Mouse (Mus musculus): ENCODE results near the gene Rnpepl1. TPM values are rescaled to one million over a fixed set of nuclear protein-coding genes. Genes with fewer than 3 reads are reported as not detected.

Gene Rnpepl1
- polyA plus RNA-seq, 1 experiment from 2014 or later = 22.3 TPM

DNA sequence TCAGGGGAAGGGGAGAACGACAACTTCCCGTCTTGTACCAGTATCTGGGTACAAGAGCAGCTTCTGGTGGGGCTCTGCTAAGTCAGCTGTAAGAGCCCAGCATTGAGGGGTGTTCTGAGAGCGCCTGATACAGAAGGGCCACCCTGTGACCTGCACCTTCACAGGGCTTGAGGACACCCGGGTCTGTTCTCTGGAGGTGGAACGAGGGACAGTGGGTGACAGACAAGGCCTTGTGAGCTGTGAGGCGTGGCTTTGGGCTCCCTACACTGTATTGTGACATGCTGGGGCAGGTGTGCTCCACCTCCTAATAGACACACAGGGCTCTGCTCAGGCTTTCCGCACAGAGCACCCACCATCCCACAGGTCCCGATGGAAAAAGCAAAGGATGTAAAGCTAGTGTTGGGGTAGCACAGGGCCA is 1.1 kb downstream of the Rnpepl1 start:
- Histone ChIP-seq H3K27ac (ENCODE audit: low read depth, low read length) (no peak overlapping the region), H3K27me3 (ENCODE audit: control insufficient read depth, insufficient read depth, low read length) (no peaks in the 10 kb centered on the region), H3K9me3 (ENCODE audit: control insufficient read depth, low read length) (no peaks in the 10 kb centered on the region), H3K4me1 (ENCODE audit: control insufficient read depth, insufficient read depth, low read length) (peaks cover 28% of the 10 kb centered on the region), H3K36me3 (ENCODE audit: control insufficient read depth, insufficient read depth, low read length) (peaks cover 7% of the 10 kb centered on the region), H3K4me2 (ENCODE audit: low read depth) (peak overlapping the region; percentile 94), H3K9ac (ENCODE audit: low read length) (peak overlapping the region; percentile 87), H3K4me3 (ENCODE audit: low read depth, low read length) (peak overlapping the region; percentile 68)
- WGBS = 48% methylated on average over 8 of the region's 8 CpGs
- ATAC-seq (ENCODE audit: insufficient read depth, low FRiP score, low TSS enrichment) (no peak), DNase-seq (ENCODE audit: low spot score) (peak; percentile 31)

DNA sequence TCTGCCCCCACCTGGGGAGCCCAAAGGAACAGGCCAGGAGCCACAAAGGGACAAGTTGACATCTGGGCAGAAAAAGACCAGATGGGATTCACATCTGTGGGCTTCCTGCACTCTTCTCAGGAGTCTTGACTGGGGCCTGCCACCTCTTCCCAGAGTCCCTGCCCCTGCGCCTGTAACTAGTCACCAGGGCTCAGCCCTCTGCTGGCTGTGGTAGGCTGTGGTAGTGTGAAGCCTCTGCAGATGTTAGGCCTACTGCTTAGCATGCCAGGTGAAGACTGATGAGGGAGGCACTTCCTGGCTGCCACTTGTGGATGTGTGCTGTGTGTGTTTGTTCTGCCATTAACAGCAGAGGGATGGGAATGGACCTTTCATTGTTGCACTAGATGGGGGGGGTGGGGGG is 1.7 kb downstream of the Rnpepl1 start:
- DNase-seq (ENCODE audit: low spot score) (peak; percentile 32), ATAC-seq (ENCODE audit: insufficient read depth, low FRiP score, low TSS enrichment) (no peak)
- peak overlapping the region; percentile 68; the same call in 1 of the 2 replicates for H3K4me3 ChIP-seq (ENCODE audit: low read depth, low read length)
- peak overlapping the region; percentile 87 for H3K9ac ChIP-seq (ENCODE audit: low read length)
- H3K27ac ChIP-seq (ENCODE audit: low read depth, low read length) = no peak overlapping the region
- WGBS = 36% methylated on average over 1 of the region's 1 CpGs
- H3K36me3 ChIP-seq (ENCODE audit: control insufficient read depth, insufficient read depth, low read length) = peaks cover 13% of the 10 kb centered on the region
- H3K9me3 ChIP-seq (ENCODE audit: control insufficient read depth, low read length) = no peaks in the 10 kb centered on the region
- peaks cover 28% of the 10 kb centered on the region for H3K4me1 ChIP-seq (ENCODE audit: control insufficient read depth, insufficient read depth, low read length)
- no peaks in the 10 kb centered on the region for H3K27me3 ChIP-seq (ENCODE audit: control insufficient read depth, insufficient read depth, low read length)
- H3K4me2 ChIP-seq (ENCODE audit: low read depth) = peak overlapping the region; percentile 94

DNA sequence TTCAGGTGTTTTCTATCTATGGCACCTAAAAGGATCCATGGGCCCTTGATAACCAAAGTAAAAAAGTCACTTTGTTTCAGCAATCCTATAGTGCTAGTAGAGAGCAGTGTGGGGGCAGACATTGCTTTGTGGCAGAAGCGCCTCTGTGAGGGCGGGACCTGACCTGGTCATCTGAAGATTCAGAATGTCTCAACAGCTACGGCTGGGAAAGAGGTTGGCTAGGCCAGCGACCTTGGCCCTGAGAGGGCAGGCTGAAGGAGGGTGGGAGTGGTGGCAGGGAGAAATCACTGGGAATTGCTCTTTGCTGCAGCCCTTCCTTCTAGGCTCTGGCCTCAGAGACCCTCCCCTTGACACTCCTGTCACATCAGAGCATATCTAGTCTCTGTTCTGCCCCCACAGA is 3.7 kb downstream of the Rnpepl1 start:
- Histone ChIP-seq H3K4me1 (ENCODE audit: control insufficient read depth, insufficient read depth, low read length) (peaks cover 23% of the 10 kb centered on the region), H3K27ac (ENCODE audit: low read depth, low read length) (no peak overlapping the region), H3K4me3 (ENCODE audit: low read depth, low read length) (no peak overlapping the region), H3K27me3 (ENCODE audit: control insufficient read depth, insufficient read depth, low read length) (no peaks in the 10 kb centered on the region), H3K4me2 (ENCODE audit: low read depth) (no peak overlapping the region), H3K36me3 (ENCODE audit: control insufficient read depth, insufficient read depth, low read length) (peaks cover 24% of the 10 kb centered on the region), H3K9me3 (ENCODE audit: control insufficient read depth, low read length) (no peaks in the 10 kb centered on the region), H3K9ac (ENCODE audit: low read length) (no peak overlapping the region)
- no peak for DNase-seq (ENCODE audit: low spot score)
- ATAC-seq (ENCODE audit: insufficient read depth, low FRiP score, low TSS enrichment) = no peak
- WGBS = 83% methylated on average over 4 of the region's 4 CpGs

DNA sequence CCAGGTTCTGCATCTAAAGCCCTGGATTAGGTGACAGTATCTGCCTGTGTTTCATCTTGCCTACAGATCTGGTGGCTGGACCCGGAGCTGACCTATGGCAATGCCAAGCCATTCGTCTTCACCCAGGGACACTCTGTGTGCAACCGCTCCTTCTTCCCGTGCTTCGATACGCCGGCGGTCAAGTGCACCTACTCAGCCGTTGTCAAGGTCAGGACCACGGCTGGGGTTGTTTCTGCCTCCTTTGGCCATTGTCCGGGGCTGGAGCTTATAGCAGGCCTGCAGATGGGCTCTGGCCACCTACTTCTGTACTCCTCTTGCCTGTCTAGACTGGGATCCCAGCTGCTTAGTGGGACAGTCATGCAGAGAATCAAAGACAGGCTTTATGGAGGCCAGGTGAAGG is 4.4 kb downstream of the Rnpepl1 start:
- no peaks in the 10 kb centered on the region for H3K27me3 ChIP-seq (ENCODE audit: control insufficient read depth, insufficient read depth, low read length)
- H3K4me2 ChIP-seq (ENCODE audit: low read depth) = no peak overlapping the region
- DNase-seq (ENCODE audit: low spot score) (no peak), ATAC-seq (ENCODE audit: insufficient read depth, low FRiP score, low TSS enrichment) (no peak)
- H3K27ac ChIP-seq (ENCODE audit: low read depth, low read length) = no peak overlapping the region
- peaks cover 28% of the 10 kb centered on the region for H3K36me3 ChIP-seq (ENCODE audit: control insufficient read depth, insufficient read depth, low read length)
- WGBS = 93% methylated on average over 11 of the region's 11 CpGs
- H3K9me3 ChIP-seq (ENCODE audit: control insufficient read depth, low read length) = no peaks in the 10 kb centered on the region
- no peak overlapping the region for H3K9ac ChIP-seq (ENCODE audit: low read length)
- H3K4me1 ChIP-seq (ENCODE audit: control insufficient read depth, insufficient read depth, low read length) = peaks cover 20% of the 10 kb centered on the region
- no peak overlapping the region for H3K4me3 ChIP-seq (ENCODE audit: low read depth, low read length)

DNA sequence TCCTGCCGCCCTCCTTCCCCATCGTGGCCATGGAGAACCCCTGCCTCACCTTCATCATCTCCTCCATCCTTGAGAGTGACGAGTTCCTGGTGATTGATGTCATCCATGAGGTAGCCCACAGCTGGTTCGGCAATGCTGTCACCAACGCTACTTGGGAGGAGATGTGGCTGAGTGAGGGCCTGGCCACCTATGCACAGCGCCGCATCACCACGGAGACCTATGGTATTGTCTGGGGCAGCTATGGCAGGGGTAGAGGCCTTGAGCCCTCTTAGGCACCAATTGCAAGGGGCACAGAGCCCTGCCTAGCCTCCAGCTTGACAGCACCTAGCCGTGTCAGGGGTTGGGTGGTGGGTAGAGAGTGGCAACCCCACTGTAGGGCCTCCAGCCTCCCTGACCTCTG is 6.1 kb downstream of the Rnpepl1 start:
- peaks cover 28% of the 10 kb centered on the region for H3K36me3 ChIP-seq (ENCODE audit: control insufficient read depth, insufficient read depth, low read length)
- ATAC-seq (ENCODE audit: insufficient read depth, low FRiP score, low TSS enrichment) = no peak

DNA sequence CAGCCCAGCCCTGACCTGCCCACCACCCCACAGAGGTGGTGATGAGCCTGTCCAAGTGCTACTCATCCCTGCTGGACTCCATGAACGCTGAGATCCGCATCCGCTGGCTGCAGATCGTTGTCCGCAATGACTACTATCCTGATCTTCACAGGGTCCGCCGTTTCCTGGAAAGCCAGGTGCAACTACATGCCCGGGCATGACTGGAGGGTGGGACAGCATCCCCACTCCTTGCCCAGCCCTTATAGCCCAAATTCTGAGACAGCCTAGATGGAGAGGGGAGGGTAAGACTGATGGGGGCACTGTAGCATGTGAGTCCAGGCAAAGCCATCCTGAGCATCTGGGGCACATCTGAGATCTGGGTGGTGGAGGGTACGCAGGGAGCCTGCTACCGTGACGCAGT is 8.6 kb downstream of the Rnpepl1 start:
- H3K9ac ChIP-seq (ENCODE audit: low read length) = no peak overlapping the region
- no peak overlapping the region for H3K4me3 ChIP-seq (ENCODE audit: low read depth, low read length)
- H3K27me3 ChIP-seq (ENCODE audit: control insufficient read depth, insufficient read depth, low read length) = no peaks in the 10 kb centered on the region
- H3K9me3 ChIP-seq (ENCODE audit: control insufficient read depth, low read length) = no peaks in the 10 kb centered on the region
- no peak overlapping the region for H3K27ac ChIP-seq (ENCODE audit: low read depth, low read length)
- H3K36me3 ChIP-seq (ENCODE audit: control insufficient read depth, insufficient read depth, low read length) = peaks cover 28% of the 10 kb centered on the region
- no peaks in the 10 kb centered on the region for H3K4me1 ChIP-seq (ENCODE audit: control insufficient read depth, insufficient read depth, low read length)
- WGBS = 97% methylated on average over 11 of the region's 11 CpGs
- H3K4me2 ChIP-seq (ENCODE audit: low read depth) = no peak overlapping the region
- ATAC-seq (ENCODE audit: insufficient read depth, low FRiP score, low TSS enrichment) (no peak), DNase-seq (ENCODE audit: low spot score) (no peak)

More for the DNA sequence above, 6.1 kb downstream of the Rnpepl1 start:
- H3K27me3 ChIP-seq (ENCODE audit: control insufficient read depth, insufficient read depth, low read length) = no peaks in the 10 kb centered on the region
- no peak overlapping the region for H3K27ac ChIP-seq (ENCODE audit: low read depth, low read length)
- peaks cover 13% of the 10 kb centered on the region for H3K4me1 ChIP-seq (ENCODE audit: control insufficient read depth, insufficient read depth, low read length)
- DNase-seq (ENCODE audit: low spot score) = no peak
- no peak overlapping the region for H3K4me3 ChIP-seq (ENCODE audit: low read depth, low read length)
- no peaks in the 10 kb centered on the region for H3K9me3 ChIP-seq (ENCODE audit: control insufficient read depth, low read length)
- no peak overlapping the region for H3K4me2 ChIP-seq (ENCODE audit: low read depth)
- no peak overlapping the region for H3K9ac ChIP-seq (ENCODE audit: low read length)
- 95% methylated on average over 9 of the region's 9 CpGs for WGBS

DNA sequence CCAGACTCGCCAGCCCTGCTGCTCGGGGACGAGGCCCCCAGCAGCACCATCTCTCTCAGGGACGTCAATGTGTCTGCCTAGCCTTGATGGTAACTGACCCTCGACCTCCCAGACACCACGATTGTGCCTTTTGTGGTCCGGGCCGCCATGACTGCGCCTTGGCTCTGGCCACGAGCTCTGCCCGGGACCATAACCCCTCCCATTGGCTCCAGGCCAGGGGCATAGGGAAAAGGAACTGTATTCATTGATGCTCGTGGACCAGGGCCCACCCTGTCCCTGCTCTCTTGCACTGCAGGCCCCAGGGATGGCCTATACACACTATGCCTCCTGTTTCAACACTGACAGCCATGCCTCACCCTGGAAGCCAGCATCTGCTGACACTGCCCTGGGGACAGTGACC is 9.2 kb downstream of the Rnpepl1 start:
- 90% methylated on average over 12 of the region's 12 CpGs for WGBS
- no peak for ATAC-seq (ENCODE audit: insufficient read depth, low FRiP score, low TSS enrichment)
- Histone ChIP-seq H3K27ac (ENCODE audit: low read depth, low read length) (no peak overlapping the region), H3K9me3 (ENCODE audit: control insufficient read depth, low read length) (no peaks in the 10 kb centered on the region), H3K27me3 (ENCODE audit: control insufficient read depth, insufficient read depth, low read length) (no peaks in the 10 kb centered on the region), H3K4me3 (ENCODE audit: low read depth, low read length) (no peak overlapping the region), H3K9ac (ENCODE audit: low read length) (no peak overlapping the region), H3K4me1 (ENCODE audit: control insufficient read depth, insufficient read depth, low read length) (no peaks in the 10 kb centered on the region), H3K36me3 (ENCODE audit: control insufficient read depth, insufficient read depth, low read length) (peaks cover 28% of the 10 kb centered on the region), H3K4me2 (ENCODE audit: low read depth) (no peak overlapping the region)
- DNase-seq (ENCODE audit: low spot score) = no peak

DNA sequence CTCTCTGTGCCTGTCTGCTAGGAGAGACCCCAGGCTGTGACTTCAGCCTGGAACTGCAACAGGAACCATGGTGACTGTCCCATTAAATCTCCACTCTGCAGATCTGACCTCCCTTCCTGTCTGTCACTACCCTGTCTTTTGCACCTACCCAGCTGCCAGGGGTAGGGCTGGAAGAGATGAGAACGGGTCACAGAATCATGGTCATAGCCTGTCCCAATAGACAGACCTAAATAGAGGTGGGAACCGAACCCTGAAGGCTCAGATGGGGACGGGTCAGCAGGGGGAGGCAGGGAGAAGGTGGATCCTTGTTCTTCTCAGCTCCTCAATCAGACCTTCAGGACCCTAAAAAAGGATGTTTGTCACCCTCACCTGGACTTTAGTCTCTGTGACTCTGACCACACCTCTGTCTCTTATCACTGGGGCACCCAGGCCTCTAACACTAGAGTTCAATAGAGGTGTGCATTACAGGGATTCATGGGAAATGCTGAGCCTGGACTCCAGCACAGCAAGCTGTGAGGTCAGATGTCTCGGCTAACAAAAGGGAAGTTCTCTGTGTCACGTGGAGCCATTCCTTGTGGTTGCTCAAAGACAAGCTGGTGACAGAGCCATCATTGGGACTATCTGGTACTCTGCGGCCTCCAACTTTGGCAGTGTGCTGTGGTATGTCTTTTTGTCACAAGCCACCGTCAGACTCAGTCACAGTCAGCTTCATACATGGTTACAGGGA is 10.1 kb downstream of the Rnpepl1 start:
- WGBS = 86% methylated on average over 7 of the region's 7 CpGs
- no peak overlapping the region for H3K27ac ChIP-seq (ENCODE audit: low read depth, low read length)
- H3K36me3 ChIP-seq (ENCODE audit: control insufficient read depth, insufficient read depth, low read length) = peaks cover 25% of the 10 kb centered on the region
- no peaks in the 10 kb centered on the region for H3K27me3 ChIP-seq (ENCODE audit: control insufficient read depth, insufficient read depth, low read length)
- H3K9ac ChIP-seq (ENCODE audit: low read length) = no peak overlapping the region
- H3K9me3 ChIP-seq (ENCODE audit: control insufficient read depth, low read length) = no peaks in the 10 kb centered on the region
- no peak for DNase-seq (ENCODE audit: low spot score)
- no peaks in the 10 kb centered on the region for H3K4me1 ChIP-seq (ENCODE audit: control insufficient read depth, insufficient read depth, low read length)
- no peak overlapping the region for H3K4me3 ChIP-seq (ENCODE audit: low read depth, low read length)
- no peak overlapping the region for H3K4me2 ChIP-seq (ENCODE audit: low read depth)
- ATAC-seq (ENCODE audit: insufficient read depth, low FRiP score, low TSS enrichment) = no peak

DNA sequence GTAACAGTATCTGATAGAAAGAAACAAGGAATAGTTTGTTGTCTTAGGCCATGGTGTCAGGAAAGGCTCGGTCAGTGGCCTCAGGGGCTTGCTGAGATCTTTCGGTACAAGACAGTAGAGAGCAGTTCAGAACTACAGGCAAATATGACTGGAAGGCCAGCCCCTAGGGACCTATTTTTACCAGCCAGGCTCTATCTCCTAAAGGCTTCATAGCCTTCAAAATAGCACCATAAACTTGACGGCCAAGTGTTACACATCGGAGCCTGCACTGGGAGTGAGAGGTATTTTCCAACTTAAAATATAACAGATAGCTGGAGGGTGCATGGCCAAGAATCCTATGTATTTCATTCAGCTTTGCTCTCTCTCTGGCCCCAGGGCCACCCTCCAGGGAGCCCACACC is 10.9 kb downstream of the Rnpepl1 start:
- Histone ChIP-seq H3K36me3 (ENCODE audit: control insufficient read depth, insufficient read depth, low read length) (peaks cover 22% of the 10 kb centered on the region), H3K4me1 (ENCODE audit: control insufficient read depth, insufficient read depth, low read length) (no peaks in the 10 kb centered on the region), H3K4me2 (ENCODE audit: low read depth) (no peak overlapping the region), H3K4me3 (ENCODE audit: low read depth, low read length) (no peak overlapping the region), H3K27ac (ENCODE audit: low read depth, low read length) (no peak overlapping the region), H3K9me3 (ENCODE audit: control insufficient read depth, low read length) (no peaks in the 10 kb centered on the region), H3K9ac (ENCODE audit: low read length) (no peak overlapping the region), H3K27me3 (ENCODE audit: control insufficient read depth, insufficient read depth, low read length) (no peaks in the 10 kb centered on the region)
- no peak for DNase-seq (ENCODE audit: low spot score)
- WGBS = 84% methylated on average over 4 of the region's 4 CpGs
- no peak for ATAC-seq (ENCODE audit: insufficient read depth, low FRiP score, low TSS enrichment)

All from neural tube, embryonic 11.5 days (tissue).